Mouse (Mus musculus) megakaryocyte, embryonic 14.5 days (primary cell): ENCODE results near the gene Tlx1.

ENCODE experiments used
- FLI1 ChIP-seq: IDR thresholded peaks from 2 replicates; pipeline ENCODE4 v1.6.1; 2012; ENCODE audit warnings: low read length, inconsistent platforms, mixed read lengths
- GATA1 ChIP-seq: IDR thresholded peaks from 3 replicates; pipeline ENCODE4 v1.6.1; 2012; ENCODE audit warnings: mixed read lengths, low read length, inconsistent platforms, borderline replicate concordance

DNA sequence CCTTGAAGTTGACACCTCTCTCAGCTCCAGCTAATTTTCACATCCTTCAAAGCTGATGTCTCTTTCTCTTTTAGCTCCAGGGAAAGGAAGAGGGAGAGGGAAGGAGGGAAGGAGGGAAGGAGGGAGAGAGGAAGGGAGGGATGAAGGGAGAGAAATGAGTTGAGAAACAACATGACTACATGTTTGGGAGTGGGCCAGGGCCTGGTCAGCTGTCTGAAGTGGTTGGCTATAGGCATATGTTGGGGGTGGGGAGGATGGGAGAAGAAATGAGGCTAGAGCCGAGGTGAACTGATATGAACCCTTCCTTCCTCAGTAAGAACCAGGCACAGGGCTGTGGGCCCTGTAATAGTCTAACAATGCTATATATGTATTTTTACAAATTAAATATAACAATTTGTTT, 44.9 kb upstream of the Tlx1 start:
- TF ChIP-seq FLI1 (no peak), GATA1 (no peak)
